Mouse (Mus musculus) urinary bladder, postnatal 10 days (tissue): Measurements from ENCODE around the gene Pigt.

Source experiments
- DNase-seq: peaks from one replicate; pipeline ENCODE4 v3.0.0; 2022; ENCODE audit warnings: low spot score

The Pigt gene

GRCm38 (mm10) chr2:164486258-164487114 lies 10.8 kb upstream of the Pigt start:
- no peak for DNase-seq

- no peak for DNase-seq
Measured at GRCm38 (mm10) chr2:164487115-164487527, 10.2 kb upstream of the Pigt start.

GRCm38 (mm10) chr2:164487812-164488211 lies 9.5 kb upstream of the Pigt start:
- DNase-seq, result no peak

GRCm38 (mm10) chr2:164494126-164494525 lies 3.2 kb upstream of the Pigt start:
- DNase-seq, result no peak

- no peak for DNase-seq
Measured at GRCm38 (mm10) chr2:164496331-164496730, 989 bp upstream of the Pigt start.

- no peak for DNase-seq
Measured at GRCm38 (mm10) chr2:164497691-164498268, 460 bp downstream of the Pigt start.

- no peak for DNase-seq
Measured at GRCm38 (mm10) chr2:164499317-164499716, 2.0 kb downstream of the Pigt start.

- DNase-seq, result no peak
Measured at GRCm38 (mm10) chr2:164500511-164500910, 3.2 kb downstream of the Pigt start.

GRCm38 (mm10) chr2:164504919-164505318 lies 7.6 kb downstream of the Pigt start:
- DNase-seq, result no peak

GRCm38 (mm10) chr2:164505619-164506347 lies 8.5 kb downstream of the Pigt start:
- DNase-seq, result no peak

- no peak for DNase-seq
Measured at GRCm38 (mm10) chr2:164507811-164508210, 10.5 kb downstream of the Pigt start.

- DNase-seq, result no peak
Measured at GRCm38 (mm10) chr2:164510621-164511190, 13.4 kb downstream of the Pigt start.

- no peak for DNase-seq
Measured at GRCm38 (mm10) chr2:164512121-164512909, 15.0 kb downstream of the Pigt start.

GRCm38 (mm10) chr2:164513389-164513788 lies 16.1 kb downstream of the Pigt start:
- no peak for DNase-seq

GRCm38 (mm10) chr2:164514916-164515315 lies 17.6 kb downstream of the Pigt start:
- no peak for DNase-seq

GRCm38 (mm10) chr2:164515897-164516296 lies 18.6 kb downstream of the Pigt start:
- no peak for DNase-seq

- no peak for DNase-seq
Measured at GRCm38 (mm10) chr2:164516592-164516991, 19.3 kb downstream of the Pigt start.

- DNase-seq, result no peak
Measured at GRCm38 (mm10) chr2:164517485-164518221, 20.3 kb downstream of the Pigt start.

GRCm38 (mm10) chr2:164518266-164519170 lies 21.2 kb downstream of the Pigt start:
- no peak for DNase-seq

GRCm38 (mm10) chr2:164519171-164519526 lies 21.8 kb downstream of the Pigt start:
- no peak for DNase-seq
